Comparison of ENCODE assay signal across 22 mouse cellular contexts in genomic region chr7:109477926-109478325, GRCm38 (mm10). TPM values are rescaled to one million over a fixed set of nuclear protein-coding genes. Genes with fewer than 3 reads are reported as not detected.
DNase-seq lines count a peak whose midpoint lies in the region; ATAC-seq lines count a peak whose summit lies in the region.
"Had no signal": no experiment of that assay in that cellular context is flagged by ENCODE, and none has a peak within 500 bp of the region (broad histone marks: within the 10 kb centered on the region; RNA-seq: fewer than 3 reads in every experiment).

No protein-coding gene starts in this region.

- no peaks in the 10 kb centered on the region for H3K36me3 ChIP-seq in kidney, embryonic 14.5 days (ENCODE audit: control insufficient read depth, insufficient read depth, low read length)
- H3K36me3 ChIP-seq in kidney, embryonic 16.5 days (ENCODE audit: insufficient read depth, low read length), result no peaks in the 10 kb centered on the region
- H3K36me3 ChIP-seq: embryonic facial prominence, embryonic 10.5 days; embryonic facial prominence, embryonic 12.5 days; forebrain, embryonic 15.5 days; G1E had no signal

- no peak overlapping the region for H3K4me3 ChIP-seq in kidney, embryonic 14.5 days (ENCODE audit: low read length)
- H3K4me3 ChIP-seq in kidney, embryonic 16.5 days (ENCODE audit: low read length), result no peak overlapping the region
- H3K4me3 ChIP-seq: embryonic facial prominence, embryonic 10.5 days; embryonic facial prominence, embryonic 12.5 days; forebrain, embryonic 13.5 days; forebrain, embryonic 15.5 days had no signal

- peak; percentile 15 for DNase-seq in adrenal gland, adult 2 months
- DNase-seq in adrenal gland, adult 8-10 months, result no peak
- DNase-seq in adrenal gland, postnatal 14 days, result peak; percentile 40
- no peak for DNase-seq in adrenal gland, postnatal 4 days (ENCODE audit: low spot score in 2 of 2)
- DNase-seq: B cell, adult 2 months; cerebellum, adult 11-12 months; cerebellum, adult 2 months; cerebellum, adult 9-10 months; cerebellum, postnatal 10 days; cerebellum, postnatal 25 days; forebrain, postnatal 0 days had no signal

- no peak overlapping the region for H3K4me2 ChIP-seq in kidney, embryonic 14.5 days (replicated peaks; ENCODE audit: low read depth, low read length)
- H3K4me2 ChIP-seq in kidney, embryonic 16.5 days (replicated peaks; ENCODE audit: low read depth, low read length), result no peak overlapping the region
- H3K4me2 ChIP-seq: embryonic facial prominence, embryonic 12.5 days; forebrain, embryonic 13.5 days; forebrain, embryonic 15.5 days had no signal

- peak; percentile 12; the same call in 1 of the 2 replicates for ATAC-seq in kidney, embryonic 14.5 days (ENCODE audit: low FRiP score, low TSS enrichment)
- ATAC-seq in kidney, embryonic 16.5 days (ENCODE audit: low FRiP score, low TSS enrichment), result no peak
- ATAC-seq: activated CD4-positive, CD25-positive, alpha-beta regulatory T cell, adult 4 months; CD4-positive, CD25-positive, alpha-beta regulatory T cell, adult 4 months; forebrain, embryonic 13.5 days; forebrain, embryonic 15.5 days; forebrain, postnatal 0 days; Patski had no signal

- H3K9me3 ChIP-seq in kidney, embryonic 14.5 days (ENCODE audit: control insufficient read depth, low read length), result no peaks in the 10 kb centered on the region
- H3K9me3 ChIP-seq in kidney, embryonic 16.5 days (ENCODE audit: low read length), result no peaks in the 10 kb centered on the region
- H3K9me3 ChIP-seq: embryonic facial prominence, embryonic 10.5 days; embryonic facial prominence, embryonic 12.5 days; forebrain, embryonic 13.5 days; forebrain, embryonic 15.5 days; G1E had no signal

- no peaks in the 10 kb centered on the region for H3K27me3 ChIP-seq in kidney, embryonic 14.5 days (ENCODE audit: control insufficient read depth, insufficient read depth, low read length)
- no peaks in the 10 kb centered on the region for H3K27me3 ChIP-seq in kidney, embryonic 16.5 days (ENCODE audit: insufficient read depth, low read length)
- H3K27me3 ChIP-seq: CH12.LX; embryonic facial prominence, embryonic 12.5 days; forebrain, embryonic 13.5 days; forebrain, embryonic 15.5 days; Patski had no signal

- no peaks in the 10 kb centered on the region for H3K4me1 ChIP-seq in kidney, embryonic 14.5 days (ENCODE audit: control insufficient read depth, insufficient read depth, low read length)
- no peaks in the 10 kb centered on the region for H3K4me1 ChIP-seq in kidney, embryonic 16.5 days (ENCODE audit: insufficient read depth, low read length)
- H3K4me1 ChIP-seq: embryonic facial prominence, embryonic 12.5 days had no signal

- H3K9ac ChIP-seq in kidney, embryonic 14.5 days (ENCODE audit: low read depth, low read length), result no peak overlapping the region
- H3K9ac ChIP-seq in kidney, embryonic 16.5 days (replicated peaks; ENCODE audit: low read length), result no peak overlapping the region
- H3K9ac ChIP-seq: embryonic facial prominence, embryonic 12.5 days; forebrain, embryonic 13.5 days; forebrain, embryonic 15.5 days; forebrain, postnatal 0 days had no signal

- H3K27ac ChIP-seq in kidney, embryonic 14.5 days (ENCODE audit: low read depth, low read length), result no peak overlapping the region
- H3K27ac ChIP-seq in kidney, embryonic 16.5 days (ENCODE audit: low read length), result no peak overlapping the region
- H3K27ac ChIP-seq: embryonic facial prominence, embryonic 10.5 days; embryonic facial prominence, embryonic 12.5 days; forebrain, embryonic 13.5 days; forebrain, embryonic 15.5 days had no signal

- 39% methylated on average over 3 of the region's 3 CpGs for WGBS in kidney, embryonic 14.5 days
- 48% methylated on average over 3 of the region's 3 CpGs for WGBS in kidney, embryonic 16.5 days

RNA-seq across cellular contexts. Expression of gene Trim66, which starts 30.0 kb away (rescaled TPM):
- under 1 TPM; 0.23 to 0.24 TPM for total RNA-seq in adrenal gland, adult 2 months (2021)
- 0.17 and 0.21 TPM in 2 replicates for polyA plus RNA-seq in adrenal gland, adult 2 months (2012; rRNA removed)
- total RNA-seq in adrenal gland, adult 8-10 months (2022), result under 1 TPM; 0.17 to 0.42 (median 0.35) TPM
- 0.70 and 0.90 TPM in 2 replicates for total RNA-seq in adrenal gland, postnatal 14 days (2021)
- total RNA-seq in adrenal gland, postnatal 4 days (2021), result under 1 TPM; 0.25 to 0.40 TPM
- polyA plus RNA-seq in kidney, embryonic 14.5 days (2014; fragmentation: Nextera tagmentation; extraction: Ambion mirVana), result 0.04 TPM in 1 of 2 replicates, not detected in the other
- 0.03 TPM in 1 of 2 replicates, not detected in the other for polyA plus RNA-seq in kidney, embryonic 16.5 days (2015; fragmentation: Nextera tagmentation; extraction: Ambion mirVana)
- polyA plus RNA-seq: activated CD4-positive, CD25-positive, alpha-beta regulatory T cell, adult 4 months; CD4-positive, CD25-positive, alpha-beta regulatory T cell, adult 4 months had no signal

RNA-seq across cellular contexts. Expression of gene Stk33, which starts 39.0 kb away (rescaled TPM):
- total RNA-seq in adrenal gland, adult 2 months (2021), result 1 to 10 TPM in 1 of 2 experiments, under 1 TPM in 1; 0.43 to 1.0 TPM
- 0.04 and 0.06 TPM in 2 replicates for polyA plus RNA-seq in adrenal gland, adult 2 months (2012; rRNA removed)
- 1 to 10 TPM in 3 of 4 experiments, under 1 TPM in 1; 0.38 to 2.0 (median 1.4) TPM for total RNA-seq in adrenal gland, adult 8-10 months (2022)
- total RNA-seq in adrenal gland, postnatal 14 days (2021), result 0.15 and 0.41 TPM in 2 replicates
- 1 to 10 TPM; 1.1 to 1.5 TPM for total RNA-seq in adrenal gland, postnatal 4 days (2021)
- polyA plus RNA-seq in kidney, embryonic 14.5 days (2014; fragmentation: Nextera tagmentation; extraction: Ambion mirVana), result 0.39 and 0.49 TPM in 2 replicates
- polyA plus RNA-seq in kidney, embryonic 16.5 days (2015; fragmentation: Nextera tagmentation; extraction: Ambion mirVana), result 0.51 and 0.58 TPM in 2 replicates
- total RNA-seq: CH12.LX, G1E had no signal
- polyA plus RNA-seq: activated CD4-positive, CD25-positive, alpha-beta regulatory T cell, adult 4 months; CD4-positive, CD25-positive, alpha-beta regulatory T cell, adult 4 months; G1E; Patski had no signal

RNA-seq across cellular contexts. Expression of gene Rpl27a, which starts 41.0 kb away (rescaled TPM):
- total RNA-seq in adrenal gland, adult 2 months (2021), result 100 to 1,000 TPM; 240 to 258 TPM
- 245 and 268 TPM in 2 replicates for polyA plus RNA-seq in adrenal gland, adult 2 months (2012; rRNA removed)
- total RNA-seq in adrenal gland, adult 8-10 months (2022), result 100 to 1,000 TPM; 217 to 234 (median 223) TPM
- total RNA-seq in adrenal gland, postnatal 14 days (2021), result 244 and 276 TPM in 2 replicates
- total RNA-seq in adrenal gland, postnatal 4 days (2021), result 100 to 1,000 TPM; 264 to 272 TPM
- 165 and 201 TPM in 2 replicates for polyA plus RNA-seq in kidney, embryonic 14.5 days (2014; fragmentation: Nextera tagmentation; extraction: Ambion mirVana)
- polyA plus RNA-seq in kidney, embryonic 16.5 days (2015; fragmentation: Nextera tagmentation; extraction: Ambion mirVana), result 122 and 129 TPM in 2 replicates

Comparison
In these comparisons a context has a peak if more than half of its experiments do, and no peak if none do; other contexts are left out.
1. DNase-seq: peak in adrenal gland, adult 2 months (single experiment) and adrenal gland, postnatal 14 days (single experiment); none in adrenal gland, adult 8-10 months (single experiment) and adrenal gland, postnatal 4 days (0 of 2).